10 mouse cellular contexts compared by ENCODE assay signal in the genomic region with DNA sequence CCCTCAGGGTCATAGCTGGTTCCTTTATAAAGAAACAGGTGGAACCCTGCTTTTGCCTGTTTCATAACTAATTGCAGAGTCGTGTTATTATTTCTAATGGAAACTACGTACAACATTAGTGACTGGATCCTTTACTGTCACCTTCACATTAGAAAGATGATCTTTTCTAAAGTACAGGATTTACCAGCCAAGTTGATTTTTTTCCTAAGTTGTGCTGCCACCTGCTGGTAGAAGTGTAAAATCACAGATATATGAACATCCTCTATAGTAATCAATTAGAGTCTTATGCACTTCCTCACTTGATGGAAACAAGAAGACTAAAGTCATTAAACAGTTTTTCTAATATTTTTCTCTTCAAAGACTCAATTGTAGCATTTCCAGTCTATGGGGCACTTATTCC. TPM values are rescaled to one million over a fixed set of nuclear protein-coding genes. Genes with fewer than 3 reads are reported as not detected.
DNase-seq lines count a peak whose midpoint lies in the region; ATAC-seq and TF ChIP-seq lines count a peak whose summit lies in the region.
"Had no signal": no experiment of that assay in that cellular context is flagged by ENCODE, and none has a peak within 500 bp of the region (broad histone marks: within the 10 kb centered on the region; RNA-seq: fewer than 3 reads in every experiment).

No protein-coding gene starts in this region.

- no peaks in the 10 kb centered on the region for H3K36me3 ChIP-seq in forebrain, embryonic 14.5 days (ENCODE audit: control insufficient read depth, insufficient read depth, low read length)
- H3K36me3 ChIP-seq in forebrain, embryonic 13.5 days (ENCODE audit: poor library complexity, severe bottlenecking) = no peaks in the 10 kb centered on the region
- H3K36me3 ChIP-seq: hindbrain, embryonic 15.5 days; neural tube, embryonic 13.5 days had no signal

- no peaks in the 10 kb centered on the region for H3K4me1 ChIP-seq in forebrain, embryonic 14.5 days (ENCODE audit: control insufficient read depth, insufficient read depth, low read length)
- no peaks in the 10 kb centered on the region for H3K4me1 ChIP-seq in forebrain, embryonic 13.5 days

- no peak overlapping the region for H3K27ac ChIP-seq in forebrain, embryonic 14.5 days (ENCODE audit: low read depth, low read length)
- H3K27ac ChIP-seq in forebrain, embryonic 13.5 days = no peak overlapping the region
- H3K27ac ChIP-seq: hindbrain, embryonic 15.5 days; neural tube, embryonic 13.5 days had no signal

- H3K4me2 ChIP-seq in forebrain, embryonic 14.5 days (ENCODE audit: low read length) = no peak overlapping the region
- H3K4me2 ChIP-seq in forebrain, embryonic 13.5 days = no peak overlapping the region
- H3K4me2 ChIP-seq: hindbrain, embryonic 15.5 days; neural tube, embryonic 13.5 days had no signal

- no peaks in the 10 kb centered on the region for H3K9me3 ChIP-seq in forebrain, embryonic 14.5 days (replicated peaks; ENCODE audit: control insufficient read depth, low read length)
- no peaks in the 10 kb centered on the region for H3K9me3 ChIP-seq in forebrain, embryonic 13.5 days (replicated peaks)
- H3K9me3 ChIP-seq: hindbrain, embryonic 15.5 days; neural tube, embryonic 13.5 days had no signal

- WGBS in forebrain, embryonic 14.5 days = 4% methylated on average over 2 of the region's 2 CpGs
- 10% methylated on average over 2 of the region's 2 CpGs for WGBS in forebrain, embryonic 13.5 days

- no peak for TF ChIP-seq CTCF in brain, embryonic 14.5 days (IDR thresholded peaks at IDR 0.05; ENCODE audit: borderline replicate concordance, extremely low read depth, insufficient read depth, insufficient read length)

- peak; percentile 88 for DNase-seq in forebrain, embryonic 14.5 days (ENCODE audit: low spot score)
- DNase-seq in layer of hippocampus, postnatal 10 days (ENCODE audit: low spot score in 2 of 2) = peak; percentile 65 to 77
- no peak for DNase-seq in layer of hippocampus, adult 9-10 months (ENCODE audit: low spot score)
- peak; percentile 48 for DNase-seq in CD4-positive helper T cell, adult 2 months (ENCODE audit: low read depth, low spot score)
- peak; percentile 85 for DNase-seq in brain, embryonic 14.5 days (ENCODE audit: low read depth)
- peak; percentile 70 for DNase-seq in heart, postnatal 4 days
- peak; percentile 21 for DNase-seq in skeletal muscle tissue, adult 2 months (ENCODE audit: low read depth, low spot score)

- ATAC-seq in forebrain, embryonic 14.5 days = no peak; the same call in 1 of the 2 replicates
- no peak for ATAC-seq in forebrain, embryonic 13.5 days

- no peak overlapping the region for H3K9ac ChIP-seq in forebrain, embryonic 14.5 days (ENCODE audit: low read length)
- no peak overlapping the region for H3K9ac ChIP-seq in forebrain, embryonic 13.5 days
- H3K9ac ChIP-seq: hindbrain, embryonic 15.5 days; neural tube, embryonic 13.5 days had no signal

- no peaks in the 10 kb centered on the region for H3K27me3 ChIP-seq in forebrain, embryonic 14.5 days (replicated peaks; ENCODE audit: control insufficient read depth, insufficient read depth, low read length)
- peaks cover 3% of the 10 kb centered on the region for H3K27me3 ChIP-seq in forebrain, embryonic 13.5 days
- H3K27me3 ChIP-seq: hindbrain, embryonic 15.5 days had no signal

- no peak for TF ChIP-seq POLR2A in brain, embryonic 14.5 days (IDR thresholded peaks at IDR 0.05; ENCODE audit: borderline replicate concordance, extremely low read depth, insufficient read depth, insufficient read length, poor library complexity, severe bottlenecking)

- no peak overlapping the region for H3K4me3 ChIP-seq in forebrain, embryonic 14.5 days (ENCODE audit: low read depth, low read length)
- no peak overlapping the region for H3K4me3 ChIP-seq in forebrain, embryonic 13.5 days
- H3K4me3 ChIP-seq: hindbrain, embryonic 15.5 days; neural tube, embryonic 13.5 days had no signal

RNA-seq across cellular contexts. Expression of a gene that starts 5.8 kb away (rescaled TPM):
- polyA plus RNA-seq in forebrain, embryonic 14.5 days (2014; fragmentation: Nextera tagmentation; extraction: Ambion mirVana) = 1.9 and 2.2 TPM in 2 replicates
- 2.9 and 3.1 TPM in 2 replicates for polyA plus RNA-seq in forebrain, embryonic 13.5 days (2015; fragmentation: Nextera tagmentation; extraction: Ambion mirVana)
- total RNA-seq in layer of hippocampus, postnatal 10 days (2021) = 10 to 100 TPM in 1 of 2 experiments, 1 to 10 TPM in 1; 8.2 to 12.0 TPM
- polyA plus RNA-seq in brain, embryonic 14.5 days (2012; rRNA removed) = 10.2 and 11.3 TPM in 2 replicates
- 1 to 10 TPM; 4.8 to 5.0 TPM for total RNA-seq in heart, postnatal 4 days (2021)

RNA-seq across cellular contexts. Expression of a gene that starts 44.0 kb away (rescaled TPM):
- polyA plus RNA-seq in forebrain, embryonic 14.5 days (2014; fragmentation: Nextera tagmentation; extraction: Ambion mirVana) = not detected in 2 replicates
- not detected in 2 replicates for polyA plus RNA-seq in forebrain, embryonic 13.5 days (2015; fragmentation: Nextera tagmentation; extraction: Ambion mirVana)
- not detected for total RNA-seq in layer of hippocampus, postnatal 10 days (2021)
- polyA plus RNA-seq in brain, embryonic 14.5 days (2012; rRNA removed) = not detected in 2 replicates
- total RNA-seq in heart, postnatal 4 days (2021) = not detected
- polyA plus RNA-seq: hindbrain, embryonic 15.5 days; neural tube, embryonic 13.5 days had no signal
